Mouse (Mus musculus) liver, embryonic 11.5 days (tissue): ENCODE data around the gene Gfm2. TPM values are rescaled to one million over a fixed set of nuclear protein-coding genes. Genes with fewer than 3 reads are reported as not detected.

Experiments
- ATAC-seq: fragments of 200-750 bp; cut with Nextera tagmentation; replicated peaks from 2 replicates; pipeline ENCODE4 v1.8.0; 2017; ENCODE audit warnings: moderate number of reproducible peaks, mild to moderate bottlenecking, moderate TSS enrichment, moderate library complexity; ENCODE audit not compliant: low FRiP score
- DNase-seq: peaks from one replicate; pipeline ENCODE4 v3.0.0-alpha.2; 2017; ENCODE audit warnings: low spot score
- H3K27ac ChIP-seq: fragments of 300-500 bp; sonication (generic); 2 replicates; pipeline ENCODE4 v1.5.1; 2014; ENCODE audit warnings: mild to moderate bottlenecking, low read depth, low read length, control low read depth
- H3K27me3 ChIP-seq: fragments of 300-500 bp; sonication (generic); replicated peaks from 2 replicates; pipeline ENCODE4 v1.6.1; 2014; ENCODE audit warnings: low read length, mixed read lengths; ENCODE audit not compliant: control insufficient read depth, insufficient read depth
- H3K36me3 ChIP-seq: fragments of 300-500 bp; sonication (generic); 2 replicates; pipeline ENCODE4 v1.6.1; 2014; ENCODE audit warnings: mild to moderate bottlenecking, low read length, moderate library complexity, mixed read lengths; ENCODE audit not compliant: control insufficient read depth, insufficient read depth
- H3K4me1 ChIP-seq: fragments of 300-500 bp; sonication (generic); replicated peaks from 2 replicates; pipeline ENCODE4 v1.6.1; 2014; ENCODE audit warnings: low read length, mixed read lengths; ENCODE audit not compliant: control insufficient read depth, insufficient read depth
- H3K4me2 ChIP-seq: fragments of 300-500 bp; sonication (generic); 2 replicates; pipeline ENCODE4 v1.6.1; 2014; ENCODE audit warnings: mild to moderate bottlenecking, control low read depth, moderate library complexity
- H3K4me3 ChIP-seq: fragments of 300-500 bp; sonication (generic); 2 replicates; pipeline ENCODE4 v1.5.1; 2014; ENCODE audit warnings: low read depth, low read length, control low read depth
- H3K9ac ChIP-seq: fragments of 300-500 bp; sonication (generic); 2 replicates; pipeline ENCODE4 v1.6.1; 2014; ENCODE audit warnings: low read depth, low read length, control low read depth
- H3K9me3 ChIP-seq: fragments of 300-500 bp; sonication (generic); 2 replicates; pipeline ENCODE4 v1.6.1; 2016; ENCODE audit warnings: low read length, inconsistent platforms, mixed read lengths; ENCODE audit not compliant: control insufficient read depth
- WGBS: fragments of 180-500 bp; shearing (Covaris S2); extraction: QIAGEN DNeasy Blood & Tissue Kit; methylation state at CpG from one replicate; pipeline ENCODE4 v1.1.7; 2014; 5-methylcytosine and 5-hydroxymethylcytosine counted together
- polyA plus RNA-seq: library from polyadenylated mRNA; unstranded; fragments of >200 nt; fragmentation: Nextera tagmentation; extraction: Ambion mirVana; gene quantifications from 2 replicates; pipeline ENCODE4 v1.2.1, GENCODE M21; 2014

The Gfm2 gene
- polyA plus RNA-seq, 1 experiment from 2014 or later: 47.0 TPM

- no peak overlapping the region for H3K4me2 ChIP-seq
- no peak for DNase-seq
- H3K9me3 ChIP-seq: no peaks in the 10 kb centered on the region
Measured at GRCm38 (mm10) chr13:97196186-97196924, 58.6 kb downstream of the Gfm2 start.

GRCm38 (mm10) chr13:97196925-97197218, 59.1 kb downstream of the Gfm2 start:
- no peak for DNase-seq
- Histone ChIP-seq H3K4me3 (no peak overlapping the region), H3K4me2 (no peak overlapping the region)

More at GRCm38 (mm10) chr13:97196186-97196924, 58.6 kb downstream of the Gfm2 start:
- ATAC-seq: no peak
- Histone ChIP-seq H3K27ac (no peak overlapping the region), H3K9ac (no peak overlapping the region), H3K4me3 (no peak overlapping the region), H3K36me3 (no peaks in the 10 kb centered on the region), H3K4me1 (0 out of 2 replicates have a peak, but pooled peaks cover 3% of the 10 kb centered on the region), H3K27me3 (no peaks in the 10 kb centered on the region)
- 75% methylated on average over 12 of the region's 12 CpGs for WGBS

GRCm38 (mm10) chr13:97197932-97198562, 60.3 kb downstream of the Gfm2 start, which contains the start of gene Hexb:
TSS of gene Hexb (minus strand) at chr13:97198357.
- peak within 1 kb of the TSS; percentile 74 for H3K27ac ChIP-seq
- H3K4me1 ChIP-seq: 0 out of 2 replicates have a peak, but pooled peaks cover 3% of the 10 kb centered on the region
- H3K4me2 ChIP-seq: peak within 1 kb of the TSS; percentile 96
- no peaks in the 10 kb centered on the region for H3K36me3 ChIP-seq
- H3K9ac ChIP-seq: peak within 1 kb of the TSS; percentile 66
- H3K9me3 ChIP-seq: no peaks in the 10 kb centered on the region
- under 1% methylated on average over 45 of the region's 45 CpGs for WGBS
- peak within 1 kb of the TSS; percentile 78 for H3K4me3 ChIP-seq
- H3K27me3 ChIP-seq: no peaks in the 10 kb centered on the region
- ATAC-seq (peak; percentile 97), DNase-seq (peak; percentile 89)

More at GRCm38 (mm10) chr13:97196925-97197218, 59.1 kb downstream of the Gfm2 start:
- Histone ChIP-seq H3K27me3 (no peaks in the 10 kb centered on the region), H3K9ac (no peak overlapping the region), H3K36me3 (no peaks in the 10 kb centered on the region), H3K9me3 (no peaks in the 10 kb centered on the region), H3K4me1 (0 out of 2 replicates have a peak, but pooled peaks cover 3% of the 10 kb centered on the region), H3K27ac (no peak overlapping the region)
- 96% methylated on average over 2 of the region's 2 CpGs for WGBS
- no peak for ATAC-seq

- H3K36me3 ChIP-seq: no peaks in the 10 kb centered on the region
- H3K4me2 ChIP-seq: no peak overlapping the region
- no peak for ATAC-seq
- DNase-seq: no peak
- H3K4me3 ChIP-seq: no peak overlapping the region
- no peaks in the 10 kb centered on the region for H3K27me3 ChIP-seq
- no peaks in the 10 kb centered on the region for H3K9me3 ChIP-seq
- no peak overlapping the region for H3K9ac ChIP-seq
- H3K27ac ChIP-seq: no peak overlapping the region
- 71% methylated on average over 2 of the region's 2 CpGs for WGBS
- H3K4me1 ChIP-seq: 0 out of 2 replicates have a peak, but pooled peaks cover 3% of the 10 kb centered on the region
Measured at GRCm38 (mm10) chr13:97199123-97199522, 61.4 kb downstream of the Gfm2 start.

- Histone ChIP-seq H3K27me3 (no peaks in the 10 kb centered on the region), H3K4me3 (no peak overlapping the region), H3K9me3 (no peaks in the 10 kb centered on the region), H3K4me1 (peaks cover 7% of the 10 kb centered on the region; the same call in 1 of the 2 replicates), H3K27ac (no peak overlapping the region), H3K4me2 (no peak overlapping the region), H3K36me3 (no peaks in the 10 kb centered on the region), H3K9ac (no peak overlapping the region)
- ATAC-seq (no peak), DNase-seq (no peak)
- 65% methylated on average over 7 of the region's 7 CpGs for WGBS
Measured at GRCm38 (mm10) chr13:97201076-97201475, 63.3 kb downstream of the Gfm2 start.

- WGBS: 80% methylated on average over 4 of the region's 4 CpGs
Measured at GRCm38 (mm10) chr13:97201896-97202295, 64.2 kb downstream of the Gfm2 start.

GRCm38 (mm10) chr13:97205052-97205701, 67.4 kb downstream of the Gfm2 start:
- WGBS: 11% methylated on average over 18 of the region's 18 CpGs

More at GRCm38 (mm10) chr13:97201896-97202295, 64.2 kb downstream of the Gfm2 start:
- Histone ChIP-seq H3K4me1 (peaks cover 7% of the 10 kb centered on the region; the same call in 1 of the 2 replicates), H3K36me3 (no peaks in the 10 kb centered on the region), H3K27me3 (no peaks in the 10 kb centered on the region), H3K27ac (no peak overlapping the region), H3K4me3 (no peak overlapping the region), H3K9me3 (no peaks in the 10 kb centered on the region), H3K4me2 (no peak overlapping the region), H3K9ac (no peak overlapping the region)
- DNase-seq (no peak), ATAC-seq (no peak)

GRCm38 (mm10) chr13:97206046-97206445, 68.3 kb downstream of the Gfm2 start:
- Histone ChIP-seq H3K4me1 (peaks cover 4% of the 10 kb centered on the region; the same call in 1 of the 2 replicates), H3K27ac (no peak overlapping the region), H3K9me3 (no peaks in the 10 kb centered on the region), H3K27me3 (no peaks in the 10 kb centered on the region), H3K4me2 (peak overlapping the region; percentile 74; the same call in 1 of the 2 replicates), H3K4me3 (no peak overlapping the region), H3K9ac (no peak overlapping the region), H3K36me3 (no peaks in the 10 kb centered on the region)
- DNase-seq (no peak), ATAC-seq (no peak)
- 90% methylated on average over 2 of the region's 2 CpGs for WGBS

More at GRCm38 (mm10) chr13:97205052-97205701, 67.4 kb downstream of the Gfm2 start:
- Histone ChIP-seq H3K36me3 (no peaks in the 10 kb centered on the region), H3K4me3 (peak overlapping the region; percentile 45), H3K9ac (peak overlapping the region; percentile 57), H3K27ac (peak overlapping the region; percentile 55; the same call in 1 of the 2 replicates), H3K4me1 (peaks cover 4% of the 10 kb centered on the region; the same call in 1 of the 2 replicates), H3K27me3 (no peaks in the 10 kb centered on the region), H3K4me2 (peak overlapping the region; percentile 74), H3K9me3 (no peaks in the 10 kb centered on the region)
- DNase-seq (peak; percentile 67), ATAC-seq (peak; percentile 90)
